Mouse (Mus musculus) liver, postnatal 0 days (tissue): ENCODE data around the gene Tmem82. TPM values are rescaled to one million over a fixed set of nuclear protein-coding genes. Genes with fewer than 3 reads are reported as not detected.

Source experiments
- ATAC-seq: fragments of 200-750 bp; cut with Nextera tagmentation; 2 replicates; pipeline ENCODE4 v1.8.0; 2017; ENCODE audit warnings: mild to moderate bottlenecking, moderate library complexity
- DNase-seq: peaks from one replicate; pipeline ENCODE4 v3.0.0-alpha.2; 2016
- H3K27ac ChIP-seq: fragments of 300-500 bp; sonication (generic); 2 replicates; pipeline ENCODE4 v1.5.1; 2014; ENCODE audit warnings: antibody characterized with exemption, moderate library complexity, mild to moderate bottlenecking, low read depth
- H3K27me3 ChIP-seq: fragments of 300-500 bp; sonication (generic); 2 replicates; pipeline ENCODE4 v1.6.1; 2014; ENCODE audit warnings: low read length, control low read depth, mixed read lengths; ENCODE audit not compliant: insufficient read depth
- H3K36me3 ChIP-seq: fragments of 300-500 bp; sonication (generic); replicated peaks from 2 replicates; pipeline ENCODE4 v1.6.1; 2014; ENCODE audit warnings: mild to moderate bottlenecking, control low read depth, low read length, moderate library complexity, mixed read lengths; ENCODE audit not compliant: insufficient read depth
- H3K4me1 ChIP-seq: fragments of 300-500 bp; sonication (generic); 2 replicates; pipeline ENCODE4 v1.6.1; 2014; ENCODE audit warnings: antibody characterized with exemption, mild to moderate bottlenecking, control low read depth; ENCODE audit not compliant: insufficient read depth
- H3K4me2 ChIP-seq: fragments of 300-500 bp; sonication (generic); 2 replicates; pipeline ENCODE4 v1.6.1; 2014; ENCODE audit warnings: low read depth, mild to moderate bottlenecking, low read length, moderate library complexity, mixed read lengths
- H3K4me3 ChIP-seq: fragments of 300-500 bp; sonication (generic); 2 replicates; pipeline ENCODE4 v1.5.1; 2014; ENCODE audit warnings: low read depth, low read length
- H3K9ac ChIP-seq: fragments of 300-500 bp; sonication (generic); replicated peaks from 2 replicates; pipeline ENCODE4 v1.6.1; 2014; ENCODE audit warnings: mild to moderate bottlenecking, moderate library complexity
- H3K9me3 ChIP-seq: fragments of 300-500 bp; sonication (generic); 2 replicates; pipeline ENCODE4 v1.6.1; 2016; ENCODE audit warnings: mild to moderate bottlenecking, control low read depth, low read length, mixed read lengths
- CTCF ChIP-seq: sonication (generic); IDR thresholded peaks from 2 replicates; pipeline ENCODE4 v1.5.1; 2016; ENCODE audit warnings: antibody characterized with exemption, low read depth
- EP300 ChIP-seq: IDR thresholded peaks from 2 replicates; pipeline ENCODE4 v1.6.1; 2016; ENCODE audit warnings: antibody characterized with exemption, low read depth, mild to moderate bottlenecking
- WGBS: fragments of 180-500 bp; shearing (Covaris S2); extraction: QIAGEN DNeasy Blood & Tissue Kit; methylation state at CpG from one replicate; pipeline ENCODE4 v1.1.7; 2014; ENCODE audit not compliant: insufficient replicate concordance; 5-methylcytosine and 5-hydroxymethylcytosine counted together
- polyA plus RNA-seq: library from polyadenylated mRNA; unstranded; fragments of >200 nt; fragmentation: Nextera tagmentation; extraction: Ambion mirVana; gene quantifications from 2 replicates; pipeline ENCODE4 v1.2.1, GENCODE M21; 2015

Tmem82 gene
- polyA plus RNA-seq, 1 experiment from 2014 or later: 17.3 TPM

DNA sequence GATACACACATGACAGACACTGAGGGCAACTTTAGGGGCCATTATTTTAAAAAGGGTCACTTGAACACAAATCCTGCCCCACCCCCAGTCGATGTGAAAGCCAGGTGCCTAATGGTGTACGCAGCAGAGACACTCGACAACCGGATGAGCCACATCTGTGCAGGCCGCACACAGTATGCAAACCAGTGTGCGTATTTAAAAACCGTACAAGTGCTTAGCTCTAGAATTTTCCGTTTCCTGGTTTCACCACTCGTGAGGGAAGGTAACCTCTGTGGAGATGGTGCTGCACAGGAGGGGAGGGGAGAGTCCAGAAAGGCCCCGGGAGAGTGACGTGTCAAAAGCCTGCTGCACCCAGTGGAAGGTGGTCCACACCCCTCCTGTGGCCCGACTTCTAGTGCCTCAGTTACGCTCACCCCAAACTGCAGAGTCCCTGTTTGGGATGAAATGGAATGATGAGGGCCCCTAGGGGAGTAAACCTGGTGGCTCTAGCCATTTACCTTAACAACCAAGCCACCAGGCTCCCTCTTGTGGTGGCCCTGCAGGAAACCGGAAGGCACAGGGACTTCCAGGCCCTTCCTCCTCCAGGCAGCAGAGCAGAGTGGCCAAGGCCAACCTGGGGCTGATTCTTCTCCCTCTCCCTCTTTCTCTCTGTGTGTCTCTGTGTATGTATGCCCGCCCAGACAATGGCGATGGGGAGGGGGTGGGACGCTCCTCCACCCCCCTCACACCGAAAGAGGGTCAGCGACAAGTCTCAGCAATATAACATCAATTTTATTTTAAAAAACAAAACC, 6.7 kb upstream of the Tmem82 start:
- ATAC-seq (no peak), DNase-seq (peak; percentile 64)
- TF ChIP-seq EP300: no peak
- peak; percentile 72 for TF ChIP-seq CTCF
- Histone ChIP-seq H3K27ac (no peak overlapping the region), H3K9ac (no peak overlapping the region), H3K27me3 (no peaks in the 10 kb centered on the region), H3K36me3 (peaks cover 31% of the 10 kb centered on the region), H3K4me1 (peaks cover 10% of the 10 kb centered on the region), H3K4me3 (no peak overlapping the region), H3K4me2 (no peak overlapping the region), H3K9me3 (no peaks in the 10 kb centered on the region)
- 69% methylated on average over 19 of the region's 19 CpGs for WGBS

DNA sequence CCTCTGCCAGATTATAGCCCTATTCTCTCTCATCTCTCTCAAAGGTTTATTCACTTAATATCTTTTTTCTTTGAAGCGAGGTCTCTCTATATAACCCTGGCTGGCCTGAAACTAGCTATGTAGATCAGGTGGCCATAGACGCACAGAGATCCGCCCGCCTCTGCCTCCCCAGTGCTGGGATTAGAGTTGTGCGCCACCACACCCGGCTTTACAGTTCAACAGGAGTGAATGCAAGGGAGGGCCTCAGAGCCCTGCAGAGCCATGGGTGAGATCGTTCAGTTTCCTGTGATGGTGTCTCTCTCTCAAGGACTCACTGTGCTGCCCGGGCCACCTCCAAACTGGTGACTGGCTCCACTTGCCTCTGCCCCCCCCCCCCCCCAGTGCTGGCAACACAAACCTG, 5.7 kb upstream of the Tmem82 start:
- Histone ChIP-seq H3K9ac (no peak overlapping the region), H3K4me2 (no peak overlapping the region), H3K4me1 (peaks cover 10% of the 10 kb centered on the region), H3K36me3 (peaks cover 22% of the 10 kb centered on the region), H3K4me3 (no peak overlapping the region), H3K27me3 (no peaks in the 10 kb centered on the region), H3K9me3 (no peaks in the 10 kb centered on the region), H3K27ac (peak overlapping the region; percentile 81)
- 80% methylated on average over 8 of the region's 8 CpGs for WGBS
- DNase-seq (no peak), ATAC-seq (peak; percentile 11; the same call in 1 of the 2 replicates)
- no peak for TF ChIP-seq CTCF
- no peak for TF ChIP-seq EP300

DNA sequence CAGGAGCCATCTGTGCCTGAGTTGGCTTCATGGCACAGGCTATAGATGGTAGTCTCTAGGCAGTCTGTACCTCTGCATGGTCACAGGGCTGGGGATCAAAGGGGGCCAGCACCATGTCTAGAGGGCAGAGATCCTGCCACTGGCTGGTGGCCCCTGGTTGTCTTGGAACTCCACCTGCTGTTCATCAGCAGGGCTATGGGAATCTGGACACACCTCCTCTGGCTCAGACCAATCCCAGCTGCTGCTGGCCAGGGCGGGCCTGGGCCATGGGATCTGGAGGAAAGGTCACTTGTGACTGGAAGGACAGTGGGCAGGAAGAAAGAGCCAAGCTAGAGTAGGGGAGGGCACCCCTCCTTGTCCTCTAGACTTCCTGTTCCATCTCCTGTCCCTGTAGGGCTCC, 5.2 kb upstream of the Tmem82 start, which contains the start of gene Slc25a34:
Slc25a34 (minus strand) TSS at position 156 of the 400 bp plus-strand sequence.
- Histone ChIP-seq H3K4me3 (no peak within 1 kb of the TSS), H3K27ac (peak within 1 kb of the TSS; percentile 81), H3K27me3 (no peaks in the 10 kb centered on the region), H3K36me3 (peaks cover 18% of the 10 kb centered on the region), H3K9me3 (no peaks in the 10 kb centered on the region), H3K4me1 (peaks cover 14% of the 10 kb centered on the region), H3K4me2 (peak within 1 kb of the TSS; percentile 6; the same call in 1 of the 2 replicates), H3K9ac (peak within 1 kb of the TSS; percentile 21)
- TF ChIP-seq EP300 (peak; percentile 69; the same call in 1 of the 2 replicates), CTCF (peak; percentile 32; the same call in 1 of the 2 replicates)
- 54% methylated on average over 1 of the region's 1 CpGs for WGBS
- ATAC-seq (peak; percentile 90), DNase-seq (peak; percentile 69)

DNA sequence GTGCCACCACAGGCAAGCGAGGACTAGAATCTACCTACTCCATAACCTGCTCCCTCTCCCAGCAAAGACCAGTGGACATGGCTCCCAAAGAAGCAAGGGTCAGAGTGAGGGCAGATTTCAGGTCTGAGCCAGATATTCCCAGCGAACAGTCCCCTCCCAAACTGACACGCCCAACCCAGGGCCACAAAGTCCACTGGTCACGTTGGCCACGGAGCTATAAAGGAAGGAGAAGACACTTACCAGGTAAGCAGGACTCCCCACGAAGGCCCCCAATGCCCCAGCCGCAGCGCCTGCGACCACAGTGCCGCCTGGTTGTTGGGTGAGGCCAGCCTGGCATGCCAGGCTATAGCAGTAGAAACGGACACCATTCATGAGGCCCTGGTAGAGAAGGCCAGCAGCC, 4.6 kb upstream of the Tmem82 start:
- peak overlapping the region; percentile 81 for H3K27ac ChIP-seq
- H3K9me3 ChIP-seq: no peaks in the 10 kb centered on the region
- ATAC-seq (peak; percentile 15; the same call in 1 of the 2 replicates), DNase-seq (no peak)
- TF ChIP-seq EP300: no peak
- no peak for TF ChIP-seq CTCF
- H3K9ac ChIP-seq: peak overlapping the region; percentile 21
- no peaks in the 10 kb centered on the region for H3K27me3 ChIP-seq
- H3K4me1 ChIP-seq: peaks cover 17% of the 10 kb centered on the region
- no peak overlapping the region for H3K4me3 ChIP-seq
- peak overlapping the region; percentile 6; the same call in 1 of the 2 replicates for H3K4me2 ChIP-seq
- peaks cover 15% of the 10 kb centered on the region for H3K36me3 ChIP-seq
- WGBS: 71% methylated on average over 11 of the region's 11 CpGs

DNA sequence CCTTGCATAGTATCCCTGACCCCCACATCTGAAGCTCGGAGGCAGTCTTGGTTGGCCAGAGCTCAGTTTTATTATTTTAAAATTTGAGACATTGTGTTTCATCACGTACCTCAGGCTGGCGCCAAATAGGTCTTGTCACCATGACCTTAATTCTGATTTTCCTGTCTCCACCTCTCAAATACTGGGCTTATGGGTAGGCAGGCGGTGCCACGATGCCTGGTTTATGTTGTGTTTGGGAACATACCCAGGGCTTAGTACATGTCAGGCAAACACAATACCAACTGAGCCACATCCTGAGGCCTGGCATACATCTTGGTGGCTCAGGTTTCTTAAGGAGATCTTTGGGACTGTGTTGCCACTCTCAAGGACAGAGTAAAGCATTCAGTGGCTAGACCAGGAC, 4.1 kb upstream of the Tmem82 start:
- DNase-seq (no peak), ATAC-seq (no peak)
- WGBS: 77% methylated on average over 5 of the region's 5 CpGs
- Histone ChIP-seq H3K9ac (no peak overlapping the region; the same call in 1 of the 2 replicates), H3K9me3 (no peaks in the 10 kb centered on the region), H3K4me3 (no peak overlapping the region), H3K36me3 (peaks cover 10% of the 10 kb centered on the region), H3K27me3 (no peaks in the 10 kb centered on the region), H3K4me1 (peaks cover 22% of the 10 kb centered on the region), H3K4me2 (no peak overlapping the region), H3K27ac (peak overlapping the region; percentile 81; the same call in 1 of the 2 replicates)
- TF ChIP-seq CTCF (no peak), EP300 (no peak)

DNA sequence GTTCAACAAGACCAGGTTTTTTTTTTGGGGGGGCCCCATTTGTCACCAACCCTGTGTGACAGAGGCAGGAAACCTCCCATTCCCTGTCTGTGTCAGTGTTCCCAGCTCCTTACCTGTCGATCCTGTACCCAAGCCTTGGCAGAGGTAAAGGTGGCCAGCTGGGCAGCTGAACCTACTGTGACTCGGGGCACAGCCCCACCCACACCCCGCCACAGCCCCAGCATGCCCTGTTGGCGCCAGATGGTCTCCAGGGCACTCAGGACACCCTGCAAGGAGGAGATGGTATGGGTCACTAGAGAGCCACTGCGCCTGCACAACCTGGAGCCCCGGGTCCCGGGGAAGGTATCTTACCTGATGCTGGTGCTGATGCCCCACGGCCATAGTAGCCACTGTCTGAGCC, 3.7 kb upstream of the Tmem82 start:
- peaks cover 24% of the 10 kb centered on the region for H3K4me1 ChIP-seq
- no peak for TF ChIP-seq EP300
- no peak for TF ChIP-seq CTCF
- no peak for ATAC-seq
- H3K9ac ChIP-seq: no peak overlapping the region; the same call in 1 of the 2 replicates
- H3K4me3 ChIP-seq: no peak overlapping the region
- DNase-seq: no peak
- 77% methylated on average over 8 of the region's 8 CpGs for WGBS
- H3K36me3 ChIP-seq: peaks cover 8% of the 10 kb centered on the region; the same call in 1 of the 2 replicates
- no peaks in the 10 kb centered on the region for H3K27me3 ChIP-seq
- H3K9me3 ChIP-seq: no peaks in the 10 kb centered on the region
- H3K4me2 ChIP-seq: no peak overlapping the region
- no peak overlapping the region for H3K27ac ChIP-seq
